Mouse (Mus musculus) embryonic facial prominence, embryonic 15.5 days (tissue): ENCODE results near the gene Ifna6. TPM values are rescaled to one million over a fixed set of nuclear protein-coding genes. Genes with fewer than 3 reads are reported as not detected.
"Not testable (repeated sequence)": the region's sequence is repeated elsewhere in the genome, so short reads cannot be mapped to it uniquely, and the experiment has no call there.

Experiments
- ATAC-seq: fragments of 200-750 bp; cut with Nextera tagmentation; 2 replicates; pipeline ENCODE4 v1.8.0; 2017; ENCODE audit warnings: low read depth, moderate TSS enrichment; ENCODE audit not compliant: insufficient number of reproducible peaks, low FRiP score, low TSS enrichment
- H3K27ac ChIP-seq: fragments of 300-500 bp; sonication (generic); replicated peaks from 2 replicates; pipeline ENCODE4 v1.5.1; 2015; ENCODE audit warnings: mild to moderate bottlenecking, inconsistent platforms
- H3K27me3 ChIP-seq: fragments of 300-500 bp; sonication (generic); 2 replicates; pipeline ENCODE4 v1.6.1; 2015; ENCODE audit warnings: inconsistent platforms
- H3K36me3 ChIP-seq: fragments of 300-500 bp; sonication (generic); 2 replicates; pipeline ENCODE4 v1.6.1; 2015; ENCODE audit warnings: mild to moderate bottlenecking, inconsistent platforms
- H3K4me1 ChIP-seq: fragments of 300-500 bp; sonication (generic); 2 replicates; pipeline ENCODE4 v1.6.1; 2015; ENCODE audit warnings: inconsistent platforms
- H3K4me2 ChIP-seq: fragments of 300-500 bp; sonication (generic); replicated peaks from 2 replicates; pipeline ENCODE4 v1.6.1; 2015; ENCODE audit warnings: mild to moderate bottlenecking, inconsistent platforms
- H3K4me3 ChIP-seq: fragments of 300-500 bp; sonication (generic); replicated peaks from 2 replicates; pipeline ENCODE4 v1.5.1; 2015; ENCODE audit warnings: mild to moderate bottlenecking, inconsistent platforms
- H3K9ac ChIP-seq: fragments of 300-500 bp; sonication (generic); 2 replicates; pipeline ENCODE4 v1.6.1; 2015; ENCODE audit warnings: inconsistent platforms
- H3K9me3 ChIP-seq: fragments of 300-500 bp; sonication (generic); replicated peaks from 2 replicates; pipeline ENCODE4 v1.6.1; 2016; ENCODE audit warnings: inconsistent platforms
- WGBS: fragments of 180-500 bp; shearing (Covaris S2); methylation state at CpG from one replicate; pipeline ENCODE4 v1.1.7; 2015; 5-methylcytosine and 5-hydroxymethylcytosine counted together
- polyA plus RNA-seq: library from polyadenylated mRNA; unstranded; fragments of >200 nt; fragmentation: Nextera tagmentation; extraction: Ambion mirVana; gene quantifications from 2 replicates; pipeline ENCODE4 v1.2.1, GENCODE M21; 2015

The Ifna6 gene
- polyA plus RNA-seq, 1 experiment from 2014 or later = not detected

DNA sequence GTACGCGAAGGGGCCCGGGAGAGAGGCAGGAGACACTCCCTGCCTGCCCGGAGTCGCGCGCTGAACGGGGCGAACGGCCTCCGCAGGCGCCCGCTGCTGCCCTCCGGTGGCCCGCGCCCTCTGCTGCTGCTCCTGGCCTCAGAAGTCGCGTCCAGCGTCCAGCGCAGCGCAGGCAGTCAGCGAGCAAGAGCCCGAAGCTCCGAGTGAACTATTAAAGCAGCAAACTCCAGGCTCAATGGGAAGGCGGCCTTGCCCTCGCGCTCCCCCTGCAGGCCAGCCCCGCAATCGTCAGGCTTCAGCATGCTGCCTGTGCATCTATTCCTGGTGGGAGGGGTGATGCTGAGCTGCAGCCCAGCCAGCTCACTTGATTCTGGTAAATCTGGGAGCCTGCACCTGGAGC lies 24.3 kb upstream of the Ifna6 start, which contains the start of gene Gm13287:
Gm13287 (plus strand) TSS at position 301 of the 400 bp plus-strand sequence.
- no CpG with 5 or more reads among the region's 29 CpGs for WGBS
- H3K4me1 ChIP-seq, H3K4me3 ChIP-seq, H3K9ac ChIP-seq, ATAC-seq, H3K36me3 ChIP-seq, H3K4me2 ChIP-seq, H3K27me3 ChIP-seq, H3K9me3 ChIP-seq, H3K27ac ChIP-seq: not testable (repeated sequence)

DNA sequence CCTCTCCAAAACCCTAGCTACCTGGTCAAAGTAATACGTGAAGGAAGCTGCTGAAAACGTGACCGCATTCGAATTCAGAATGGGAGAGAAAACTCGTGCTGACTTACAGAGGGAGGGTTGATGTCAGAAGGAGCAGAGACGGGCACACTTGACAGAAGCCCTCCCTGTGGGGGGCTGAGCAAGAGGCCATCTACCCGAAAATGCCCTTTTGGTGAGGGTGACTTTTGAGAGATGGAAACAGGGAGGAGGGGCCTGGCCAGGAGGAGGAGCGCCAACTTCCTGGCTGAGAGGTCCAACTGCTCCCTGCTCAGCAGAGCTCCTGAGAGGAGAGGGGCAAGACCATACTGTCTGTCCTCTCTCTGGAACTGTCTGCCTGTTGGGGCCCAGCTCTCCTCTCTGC lies 22.0 kb upstream of the Ifna6 start, which contains the start of gene Gm13288:
Gm13288 (plus strand) TSS at position 301 of the 400 bp plus-strand sequence.
- not testable (repeated sequence) for H3K27ac ChIP-seq, H3K27me3 ChIP-seq, H3K9me3 ChIP-seq, H3K9ac ChIP-seq, ATAC-seq, H3K36me3 ChIP-seq, H3K4me1 ChIP-seq
- Histone ChIP-seq H3K4me3 (peak within 1 kb of the TSS; percentile 28), H3K4me2 (0 out of 2 replicates have a peak within 1 kb of the TSS, but pooled peaks have one; percentile 27)
- WGBS = no CpG with 5 or more reads among the region's 8 CpGs

GRCm38 (mm10) chr4:88805761-88806160 lies 21.5 kb upstream of the Ifna6 start:
- H3K36me3 ChIP-seq, ATAC-seq, H3K4me1 ChIP-seq, H3K27ac ChIP-seq, H3K9me3 ChIP-seq, H3K27me3 ChIP-seq, H3K9ac ChIP-seq: not testable (repeated sequence)
- Histone ChIP-seq H3K4me2 (0 out of 2 replicates have a peak overlapping the region, but pooled peaks have one; percentile 27), H3K4me3 (peak overlapping the region; percentile 28)
- WGBS = no CpG with 5 or more reads among the region's 34 CpGs

DNA sequence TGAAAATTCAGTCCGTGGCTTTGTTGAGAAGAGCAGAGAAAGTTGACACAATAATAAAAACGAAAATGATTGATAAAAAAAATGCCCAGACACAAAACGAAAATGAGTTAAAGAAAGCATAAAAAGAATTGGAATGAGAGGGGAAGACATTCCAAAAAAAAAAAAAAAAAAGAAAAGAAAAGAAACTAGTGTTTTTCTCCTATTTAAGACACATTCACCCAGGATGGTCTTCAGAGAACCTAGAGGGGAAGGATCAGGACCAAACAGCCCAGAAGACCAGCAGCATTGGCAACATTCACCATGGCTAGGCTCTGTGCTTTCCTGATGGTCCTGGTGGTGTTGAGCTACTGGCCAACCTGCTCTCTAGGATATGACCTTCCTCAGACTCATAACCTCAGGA lies 11.3 kb upstream of the Ifna6 start, which contains the start of gene Ifna7:
Ifna7 (plus strand) TSS at position 301 of the 400 bp plus-strand sequence.
- H3K27ac ChIP-seq = no peak within 1 kb of the TSS
- no peak for ATAC-seq
- no peak within 1 kb of the TSS for H3K9ac ChIP-seq
- 46% methylated on average over 3 of the region's 3 CpGs for WGBS
- no peaks in the 10 kb centered on the region for H3K27me3 ChIP-seq
- no peak within 1 kb of the TSS for H3K4me3 ChIP-seq
- H3K9me3 ChIP-seq = no peaks in the 10 kb centered on the region
- H3K36me3 ChIP-seq = no peaks in the 10 kb centered on the region
- no peak within 1 kb of the TSS for H3K4me2 ChIP-seq
- H3K4me1 ChIP-seq = no peaks in the 10 kb centered on the region

DNA sequence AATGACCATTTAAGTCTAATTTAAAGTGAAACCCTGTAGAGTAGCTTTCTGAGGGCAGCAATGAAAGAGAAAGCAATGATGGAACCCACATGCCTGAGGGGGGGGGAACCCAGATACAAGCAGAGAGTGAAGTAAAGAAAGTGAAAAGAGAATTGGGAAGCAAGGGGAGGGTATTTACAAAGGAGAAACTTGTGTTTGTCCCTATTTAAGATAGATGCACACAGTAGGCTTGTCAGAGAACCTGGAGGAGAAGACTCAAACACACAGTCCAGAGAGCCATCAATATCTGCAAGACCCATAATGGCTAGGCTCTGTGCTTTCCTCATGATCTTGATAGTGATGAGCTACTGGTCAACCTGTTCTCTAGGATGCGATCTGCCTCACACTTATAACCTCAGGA lies 7.6 kb upstream of the Ifna6 start, which contains the start of gene Ifna11:
Ifna11 (plus strand) TSS at position 301 of the 400 bp plus-strand sequence.
- no peak within 1 kb of the TSS for H3K9ac ChIP-seq
- no peak within 1 kb of the TSS for H3K4me2 ChIP-seq
- no peaks in the 10 kb centered on the region for H3K4me1 ChIP-seq
- 75% methylated on average over 1 of the region's 1 CpGs for WGBS
- H3K4me3 ChIP-seq = no peak within 1 kb of the TSS
- no peaks in the 10 kb centered on the region for H3K27me3 ChIP-seq
- ATAC-seq = no peak
- H3K9me3 ChIP-seq = no peaks in the 10 kb centered on the region
- H3K27ac ChIP-seq = no peak within 1 kb of the TSS
- no peaks in the 10 kb centered on the region for H3K36me3 ChIP-seq

DNA sequence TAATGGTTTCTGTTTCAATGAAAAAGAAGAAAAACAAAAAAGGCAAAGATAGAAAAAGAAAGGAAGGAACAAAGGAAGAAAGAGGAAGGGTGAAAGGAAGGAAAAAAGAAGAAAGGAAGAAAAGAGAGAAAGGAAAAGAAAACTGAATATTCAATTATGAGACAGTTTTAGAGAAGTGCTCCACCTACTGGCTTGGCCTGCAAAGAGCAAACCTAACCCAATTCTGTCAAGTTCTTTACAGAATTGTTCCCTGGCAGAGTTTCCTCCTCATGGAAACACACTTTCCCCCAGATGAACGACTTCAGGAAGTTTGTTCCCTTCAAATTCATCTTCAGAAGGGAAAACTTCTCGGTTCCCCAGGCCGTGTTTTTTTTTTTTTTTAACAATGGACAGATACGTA lies 4.2 kb upstream of the Ifna6 start:
- ATAC-seq = no peak
- Histone ChIP-seq H3K9ac (no peak overlapping the region), H3K36me3 (no peaks in the 10 kb centered on the region), H3K9me3 (no peaks in the 10 kb centered on the region), H3K27ac (no peak overlapping the region), H3K4me3 (no peak overlapping the region), H3K27me3 (no peaks in the 10 kb centered on the region), H3K4me1 (no peaks in the 10 kb centered on the region), H3K4me2 (no peak overlapping the region)
- 26% methylated on average over 4 of the region's 4 CpGs for WGBS

DNA sequence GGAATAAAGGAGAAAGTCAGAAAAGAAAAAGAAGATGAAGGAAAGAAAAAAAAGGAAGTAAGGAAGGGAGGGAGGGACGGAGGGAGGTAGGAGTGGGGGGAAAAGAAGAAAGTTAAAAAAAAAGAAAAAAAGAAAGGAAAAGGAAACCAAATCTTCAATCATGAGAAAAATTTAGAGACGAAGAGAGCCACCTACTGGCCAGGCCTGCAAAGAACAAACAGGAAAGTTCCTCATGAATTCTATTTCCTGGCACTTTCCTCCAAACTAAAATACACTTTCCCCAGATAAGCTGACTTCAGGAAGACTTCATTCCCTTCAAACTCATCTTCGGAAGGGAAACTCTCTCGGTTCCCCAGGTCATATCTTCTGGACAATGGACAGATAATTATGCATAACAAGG lies 3.3 kb downstream of the Ifna6 start:
- Histone ChIP-seq H3K4me1 (no peaks in the 10 kb centered on the region), H3K4me2 (no peak overlapping the region), H3K4me3 (no peak overlapping the region), H3K27ac (no peak overlapping the region), H3K36me3 (no peaks in the 10 kb centered on the region), H3K27me3 (no peaks in the 10 kb centered on the region), H3K9me3 (no peaks in the 10 kb centered on the region), H3K9ac (no peak overlapping the region)
- 22% methylated on average over 4 of the region's 4 CpGs for WGBS
- ATAC-seq = no peak

DNA sequence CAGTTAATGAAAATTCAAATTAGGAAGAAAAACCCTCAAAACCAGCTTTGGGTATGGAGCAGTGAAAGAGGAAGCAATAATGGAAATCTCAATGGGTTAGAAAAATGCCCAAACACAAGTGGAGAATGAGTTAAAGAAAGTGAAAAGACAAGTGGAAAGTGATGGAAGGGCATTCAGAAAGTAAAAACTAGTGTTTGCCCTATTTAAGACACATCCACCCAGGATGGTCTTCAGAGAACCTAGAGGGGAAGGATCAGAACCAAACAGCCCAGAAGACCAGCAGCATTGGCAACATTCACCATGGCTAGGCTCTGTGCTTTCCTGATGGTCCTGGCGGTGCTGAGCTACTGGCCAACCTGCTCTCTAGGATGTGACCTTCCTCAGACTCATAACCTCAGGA lies 8.0 kb downstream of the Ifna6 start, which contains the start of gene Ifna5:
Ifna5 (plus strand) TSS at position 301 of the 400 bp plus-strand sequence.
- H3K27me3 ChIP-seq, H3K9me3 ChIP-seq, H3K4me3 ChIP-seq, ATAC-seq, H3K9ac ChIP-seq, H3K27ac ChIP-seq, H3K4me1 ChIP-seq, H3K36me3 ChIP-seq, H3K4me2 ChIP-seq: not testable (repeated sequence)
- WGBS = 81% methylated on average over 1 of the region's 1 CpGs

DNA sequence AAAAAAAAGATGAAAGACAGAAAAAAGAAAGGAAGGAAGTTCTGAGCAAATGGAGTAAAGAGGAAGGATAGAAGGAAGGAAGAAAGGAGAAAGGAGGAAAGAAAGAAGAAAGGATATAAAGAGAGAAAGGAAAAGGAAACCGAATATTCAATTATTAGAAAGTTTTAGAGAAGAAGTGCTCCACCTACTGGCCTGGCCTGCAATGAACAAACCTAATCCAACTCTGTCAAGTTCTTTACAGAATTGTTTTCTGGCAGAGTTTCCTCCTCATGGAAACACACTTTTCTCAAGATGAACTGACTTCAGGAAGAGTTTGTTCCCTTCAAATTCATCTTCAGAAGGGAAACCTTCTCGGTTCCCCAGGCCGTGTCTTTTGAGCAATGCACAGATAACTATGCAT lies 11.6 kb downstream of the Ifna6 start:
- H3K27ac ChIP-seq = no peak overlapping the region
- no peaks in the 10 kb centered on the region for H3K9me3 ChIP-seq
- H3K36me3 ChIP-seq = no peaks in the 10 kb centered on the region
- no peaks in the 10 kb centered on the region for H3K4me1 ChIP-seq
- no peak overlapping the region for H3K4me2 ChIP-seq
- no peak overlapping the region for H3K9ac ChIP-seq
- no peak for ATAC-seq
- H3K27me3 ChIP-seq = no peaks in the 10 kb centered on the region
- no peak overlapping the region for H3K4me3 ChIP-seq
- WGBS = 34% methylated on average over 3 of the region's 3 CpGs

- no peaks in the 10 kb centered on the region for H3K4me1 ChIP-seq
- WGBS = 67% methylated on average over 3 of the region's 3 CpGs
- no peak for ATAC-seq
These were observed 12.8 kb downstream of the Ifna6 start for GRCm38 (mm10) chr4:88840058-88840457.

GRCm38 (mm10) chr4:88841438-88841911 lies 14.3 kb downstream of the Ifna6 start, which contains the start of gene Ifna4:
Gene Ifna4, plus strand, starts transcription at chr4:88841861.
- Histone ChIP-seq H3K4me2 (no peak within 1 kb of the TSS), H3K27me3 (no peaks in the 10 kb centered on the region), H3K9ac (no peak within 1 kb of the TSS), H3K9me3 (no peaks in the 10 kb centered on the region), H3K27ac (no peak within 1 kb of the TSS), H3K36me3 (no peaks in the 10 kb centered on the region), H3K4me1 (no peaks in the 10 kb centered on the region), H3K4me3 (no peak within 1 kb of the TSS)
- no peak for ATAC-seq
- 33% methylated on average over 2 of the region's 2 CpGs for WGBS

More at GRCm38 (mm10) chr4:88840058-88840457, 12.8 kb downstream of the Ifna6 start:
- H3K9me3 ChIP-seq = no peaks in the 10 kb centered on the region
- H3K9ac ChIP-seq = no peak overlapping the region
- H3K27ac ChIP-seq = no peak overlapping the region
- H3K4me2 ChIP-seq = no peak overlapping the region
- H3K36me3 ChIP-seq = no peaks in the 10 kb centered on the region
- H3K27me3 ChIP-seq = no peaks in the 10 kb centered on the region
- H3K4me3 ChIP-seq = no peak overlapping the region

DNA sequence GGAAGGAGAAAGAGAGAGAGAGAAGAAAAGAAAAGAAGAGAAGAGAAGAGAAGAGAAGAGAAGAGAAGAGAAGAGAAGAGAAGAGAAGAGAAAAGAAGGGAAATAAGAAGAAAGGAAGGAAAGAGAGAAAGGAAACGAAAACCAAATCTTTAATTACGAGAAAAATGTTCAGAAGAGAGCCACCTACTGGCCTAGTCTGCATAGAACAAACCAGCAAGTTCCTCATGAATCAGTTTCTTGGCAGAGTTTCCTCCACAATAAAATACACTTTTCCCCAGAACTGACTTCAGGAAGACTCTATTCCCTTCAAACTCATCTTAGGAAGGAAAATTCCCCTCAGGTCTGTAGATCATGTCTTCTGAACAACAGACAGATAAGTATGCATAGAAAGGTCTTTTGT lies 18.1 kb downstream of the Ifna6 start:
- ATAC-seq = no peak
- WGBS = 52% methylated on average over 2 of the region's 2 CpGs

More for the DNA sequence above, 18.1 kb downstream of the Ifna6 start:
- Histone ChIP-seq H3K36me3 (no peaks in the 10 kb centered on the region), H3K9ac (no peak overlapping the region), H3K9me3 (no peaks in the 10 kb centered on the region), H3K27ac (no peak overlapping the region), H3K4me2 (no peak overlapping the region), H3K27me3 (no peaks in the 10 kb centered on the region), H3K4me3 (no peak overlapping the region), H3K4me1 (no peaks in the 10 kb centered on the region)
